Mouse (Mus musculus) right cerebral cortex, postnatal 10 days (tissue): ENCODE data around the gene Ces1b.
A peak's percentile ranks its signal among the peaks of the same experiment; 100 is the strongest.

Experiments used
- DNase-seq, 2 experiments: peaks; one replicate each; pipeline ENCODE4 v3.0.0; 2021; ENCODE audit warnings: low spot score in 2 of 2

Gene Ces1b

GRCm38 (mm10) chr8:93079887-93080286, at the start of gene Ces1b:
TSS of gene Ces1b (minus strand) at chr8:93080017.
- DNase-seq = no peak

DNA sequence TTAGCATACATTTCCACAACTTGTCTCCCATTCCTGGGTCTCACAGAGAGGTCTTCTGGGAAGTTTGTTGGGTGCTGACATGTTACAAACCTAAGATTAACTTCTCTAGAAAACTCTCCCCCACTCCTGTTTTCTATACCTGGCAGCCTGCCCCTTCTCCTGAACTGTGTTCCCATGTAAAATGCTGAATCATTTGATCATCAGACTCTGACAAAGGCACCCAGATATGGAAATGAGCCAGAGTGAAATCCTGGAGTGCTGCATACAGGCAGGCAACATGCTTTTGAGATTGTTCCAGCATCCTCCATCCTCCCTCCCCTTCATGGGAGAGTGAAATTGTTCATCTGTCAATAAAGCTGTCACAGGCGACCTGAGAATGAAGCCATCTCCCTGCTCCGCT, 46.7 kb upstream of the Ces1b start:
- no peak for DNase-seq

GRCm38 (mm10) chr8:93122005-93122404, 42.2 kb upstream of the Ces1b start:
- no peak for DNase-seq

DNA sequence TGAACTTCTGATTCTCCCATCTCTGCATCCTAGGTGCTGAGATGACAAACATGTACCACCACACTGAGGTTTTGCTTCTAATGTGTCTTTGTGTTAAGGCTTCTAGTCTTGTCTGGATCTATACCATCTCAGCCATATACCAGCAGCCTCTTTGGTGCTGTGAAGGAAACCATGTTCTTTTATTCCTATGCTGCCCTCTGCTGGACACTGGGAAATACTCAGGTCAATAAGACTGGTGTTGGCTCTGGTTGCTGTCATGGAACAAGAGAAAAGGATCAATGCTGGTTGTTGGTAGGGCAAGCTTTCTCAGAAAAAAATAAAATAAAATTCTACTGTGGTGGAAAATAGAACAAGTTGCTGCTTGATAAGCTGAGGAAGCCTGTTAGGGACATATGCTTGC, 15.6 kb upstream of the Ces1b start:
- peak; percentile 37 to 47 for DNase-seq

GRCm38 (mm10) chr8:93091324-93091723, 11.5 kb upstream of the Ces1b start:
- DNase-seq = no peak

GRCm38 (mm10) chr8:93088686-93089122, 8.9 kb upstream of the Ces1b start:
- no peak for DNase-seq

GRCm38 (mm10) chr8:93088193-93088592, 8.4 kb upstream of the Ces1b start:
- no peak for DNase-seq

- no peak for DNase-seq
Observed at GRCm38 (mm10) chr8:93075251-93075650, 4.6 kb downstream of the Ces1b start.

DNA sequence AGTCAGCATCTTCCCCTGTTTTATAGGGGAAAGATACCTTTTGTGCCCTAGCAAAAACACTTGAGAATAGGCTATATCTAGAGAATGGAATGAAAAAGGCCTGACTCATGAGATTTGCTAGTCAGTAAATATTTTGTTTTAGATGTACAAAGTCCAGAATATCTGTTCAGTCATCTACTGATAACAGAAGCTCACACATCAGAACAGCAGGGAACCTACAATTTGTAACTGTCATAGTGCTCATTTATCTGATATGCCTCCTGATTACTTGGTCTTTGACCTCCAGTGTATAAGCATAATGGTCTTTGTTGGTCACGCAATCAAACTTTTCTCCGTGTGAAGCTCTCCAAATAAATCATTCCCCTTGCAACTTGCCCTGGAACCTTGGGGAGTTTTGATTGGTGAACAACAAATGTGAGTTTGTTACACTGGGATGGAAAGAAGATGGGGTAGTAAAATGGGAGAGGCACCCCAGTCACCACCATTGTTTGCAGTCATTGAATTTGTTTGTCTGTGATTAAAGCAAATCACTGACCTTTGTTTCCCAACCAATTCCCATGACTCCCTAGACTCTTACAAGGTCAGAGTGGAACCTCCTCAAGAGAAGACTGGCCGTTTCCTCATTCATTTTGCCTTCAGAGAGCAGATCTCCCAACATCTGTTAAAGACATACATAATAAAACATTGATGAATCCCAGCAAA, 16.2 kb downstream of the Ces1b start:
- no peak for DNase-seq

- DNase-seq = peak; percentile 36 to 69
Observed at GRCm38 (mm10) chr8:93059185-93059584, 20.6 kb downstream of the Ces1b start.

DNA sequence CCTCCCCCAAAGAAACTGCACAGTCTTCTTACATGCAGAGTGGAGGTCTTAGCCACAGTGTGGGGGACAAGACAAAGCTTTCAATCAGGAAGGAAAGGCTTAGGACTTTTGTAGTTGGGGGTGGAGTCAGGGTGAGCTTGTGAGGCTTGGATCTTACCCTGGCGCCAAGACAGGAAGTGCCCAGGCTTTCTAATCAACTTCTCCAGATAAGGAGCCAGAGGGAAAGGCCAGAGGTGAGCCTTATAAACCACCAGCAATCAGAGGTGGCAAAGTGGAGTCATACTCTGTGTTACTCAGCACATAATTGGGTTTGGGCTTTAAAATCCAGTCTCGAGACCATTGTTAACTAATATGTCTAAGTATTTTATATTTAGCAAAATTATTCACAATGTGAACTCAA, 24.6 kb downstream of the Ces1b start:
- no peak for DNase-seq

- peak; percentile 31 to 56 for DNase-seq
Observed at GRCm38 (mm10) chr8:93048510-93049416, 31.1 kb downstream of the Ces1b start.

DNA sequence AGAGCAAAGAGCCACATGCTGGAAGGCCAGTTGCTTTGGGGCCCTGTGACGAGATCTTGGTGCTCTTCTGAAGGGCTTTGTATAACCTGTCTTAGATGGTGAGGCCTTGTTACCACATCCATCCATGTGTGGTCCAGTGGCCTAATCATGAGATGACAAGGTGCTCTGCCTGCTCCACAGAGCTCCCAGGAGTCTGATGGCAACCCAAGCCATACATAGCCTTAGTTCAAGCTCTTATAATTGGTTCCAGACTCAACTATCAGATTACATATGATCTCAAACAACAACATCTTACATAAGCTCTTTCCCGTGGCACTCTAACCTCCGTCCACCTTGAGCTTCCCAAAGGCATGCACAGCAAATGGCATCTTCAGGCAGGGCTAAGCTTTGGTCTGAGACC, 31.7 kb downstream of the Ces1b start, which contains the start of gene Ces1a:
Ces1a (minus strand) TSS at position 101 of the 400 bp plus-strand sequence.
- DNase-seq = no peak

DNA sequence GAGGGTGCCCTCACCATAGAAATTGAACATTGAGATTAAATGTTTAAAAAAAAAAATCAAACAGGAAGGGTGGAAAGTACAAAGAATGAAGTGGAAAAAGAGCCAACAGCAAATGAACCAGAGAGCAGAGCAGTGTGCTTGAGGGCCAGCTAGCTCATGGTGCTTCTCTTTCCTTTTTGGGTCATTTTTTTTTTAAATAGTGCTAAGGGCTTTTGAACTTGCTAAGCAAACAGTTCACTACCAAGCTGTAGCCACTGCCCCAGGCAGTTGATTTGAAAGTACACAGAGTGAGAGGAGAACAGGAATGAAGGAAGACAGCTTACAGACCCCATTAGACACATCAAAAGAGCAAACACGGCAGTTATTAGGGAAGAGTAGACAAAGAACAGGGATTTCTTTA, 36.7 kb downstream of the Ces1b start:
- DNase-seq = no peak

GRCm38 (mm10) chr8:93040776-93041567, 38.8 kb downstream of the Ces1b start:
- DNase-seq = no peak

GRCm38 (mm10) chr8:93040256-93040655, 39.6 kb downstream of the Ces1b start:
- DNase-seq = peak in 1 of 2 experiments; percentile 41

DNA sequence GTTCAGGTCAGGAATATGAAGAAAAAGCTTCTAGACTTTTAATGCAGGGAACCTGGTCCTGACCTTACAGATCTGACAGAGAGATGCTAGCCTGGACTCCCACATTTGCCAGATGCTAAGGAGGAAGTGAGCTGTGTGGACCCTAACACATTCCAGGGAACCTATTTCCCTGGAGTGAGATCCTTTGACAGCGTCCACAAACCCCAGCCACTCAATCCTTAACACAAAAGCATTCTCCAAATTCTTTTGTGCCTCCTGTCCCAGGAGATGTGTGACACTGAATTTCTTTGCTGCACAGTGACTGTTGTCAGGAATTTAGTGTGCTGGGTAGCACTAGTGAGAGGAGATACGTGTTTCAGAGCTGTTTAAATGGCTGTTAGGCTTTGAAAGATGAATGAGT, 41.0 kb downstream of the Ces1b start:
- DNase-seq = no peak

DNA sequence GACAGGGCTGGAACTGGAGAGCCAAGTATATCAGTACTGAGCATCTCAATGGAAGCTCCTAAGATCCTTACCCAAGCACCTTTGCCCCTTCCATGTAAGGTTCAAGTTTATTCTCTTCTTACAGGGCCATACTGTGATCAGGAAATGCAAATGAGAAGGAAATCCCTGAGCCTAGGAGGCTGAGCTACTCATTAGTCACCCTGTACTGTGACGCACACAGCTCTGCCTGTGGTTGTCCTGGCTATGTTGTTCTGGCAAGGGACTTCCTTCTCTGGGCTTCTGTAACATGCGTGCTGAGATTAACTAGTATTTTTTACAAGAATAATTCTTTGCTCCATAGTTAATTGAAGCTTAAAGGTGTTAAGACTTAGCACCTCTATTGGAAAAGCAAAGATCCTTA, 49.2 kb downstream of the Ces1b start:
- DNase-seq = no peak

GRCm38 (mm10) chr8:93021738-93022137, 58.1 kb downstream of the Ces1b start:
- no peak for DNase-seq

DNA sequence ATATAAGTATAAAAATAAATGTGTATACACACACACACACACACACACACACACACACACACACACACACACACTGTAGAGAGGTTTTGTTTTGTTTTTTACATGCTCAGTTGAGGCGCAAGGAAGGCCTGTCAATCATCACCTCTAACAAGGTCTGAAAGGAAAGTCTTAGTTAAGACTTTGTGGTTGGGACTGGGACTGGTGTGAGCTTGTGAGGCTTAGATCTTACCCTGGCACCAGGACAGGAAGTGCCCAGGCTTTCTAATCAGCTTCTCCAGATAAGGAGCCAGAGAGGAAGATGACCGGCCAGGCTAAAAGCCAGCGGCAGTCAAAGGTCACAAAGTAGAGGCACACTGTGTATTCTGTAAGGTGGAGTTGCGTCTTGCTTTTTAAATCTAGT, 65.5 kb downstream of the Ces1b start:
- no peak for DNase-seq

DNA sequence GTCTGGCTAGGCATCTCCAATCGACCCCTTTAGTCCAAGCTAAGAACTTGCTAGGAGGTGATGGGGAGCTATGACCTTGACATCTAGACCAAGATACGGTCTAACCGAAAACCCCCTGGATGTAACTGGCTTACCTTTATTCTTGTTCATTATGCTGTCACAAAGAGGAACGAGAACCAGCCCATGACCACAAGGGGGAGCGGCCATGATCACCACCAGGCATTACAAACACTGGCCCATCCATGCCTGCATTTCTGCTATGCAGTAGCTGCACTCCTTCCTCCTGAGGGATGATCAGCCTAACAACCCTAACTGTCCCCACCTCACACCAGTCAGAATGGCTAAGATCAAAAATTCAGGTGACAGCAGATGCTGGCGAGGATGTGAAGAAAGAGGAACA, 67.6 kb downstream of the Ces1b start:
- peak in 1 of 2 experiments; percentile 41 for DNase-seq

GRCm38 (mm10) chr8:93011439-93011838, 68.4 kb downstream of the Ces1b start:
- peak; percentile 87 to 93 for DNase-seq
